Mouse (Mus musculus) CH12.LX (cell line): ENCODE results near the gene Zfp383. TPM values are rescaled to one million over a fixed set of nuclear protein-coding genes. Genes with fewer than 3 reads are reported as not detected.

Source experiments
- DNase-seq: peaks from one replicate; pipeline ENCODE4 v3.0.0-alpha.2; 2013; ENCODE audit errors: extremely low read depth
- H3K27ac ChIP-seq: 2 replicates; pipeline ENCODE4 v1.5.1; 2012; ENCODE audit warnings: low read depth, mild to moderate bottlenecking, control low read depth, moderate library complexity; ENCODE audit not compliant: insufficient read depth
- H3K27me3 ChIP-seq: replicated peaks from 2 replicates; pipeline ENCODE3; 2012; ENCODE audit warnings: inconsistent platforms
- H3K36me3 ChIP-seq, 2 experiments: replicated peaks in 1 of 2; 2 replicates each; pipeline versions ENCODE3 to v1.6.1; 2012; ENCODE audit warnings: inconsistent platforms in 1 of 2, low read length in 1 of 2, mild to moderate bottlenecking in 1 of 2, mixed read lengths in 1 of 2, moderate library complexity in 1 of 2; ENCODE audit not compliant: control insufficient read depth in 1 of 2, insufficient read depth in 1 of 2
- H3K4me1 ChIP-seq, 2 experiments: 2 replicates each; pipeline ENCODE4 v1.6.1; 2012; ENCODE audit warnings: inconsistent platforms in 1 of 2, moderate library complexity in 1 of 2; ENCODE audit not compliant: insufficient read depth in 2 of 2, control insufficient read depth in 1 of 2
- H3K4me2 ChIP-seq: 2 replicates; pipeline ENCODE4 v1.6.1; 2012; ENCODE audit warnings: low read depth, mild to moderate bottlenecking, control low read depth; ENCODE audit not compliant: poor library complexity, insufficient read depth, severe bottlenecking
- H3K4me3 ChIP-seq, 3 experiments: fragments of 150-350 bp in 1 of 3; sonication (generic) in 1 of 3; replicated peaks in 1 of 3; 2 replicates each; pipeline versions ENCODE3 to v1.5.1; 2011 to 2012; ENCODE audit warnings: low read depth in 2 of 3, low read length in 2 of 3, mild to moderate bottlenecking in 2 of 3, moderate library complexity in 2 of 3, control low read depth in 1 of 3, improper control_type of control experiment in 1 of 3, inconsistent platforms in 1 of 3, mixed read lengths in 1 of 3; ENCODE audit not compliant: poor library complexity in 1 of 3
- H3K79me2 ChIP-seq: replicated peaks from 2 replicates; pipeline ENCODE4 v1.6.1; 2012; ENCODE audit warnings: mild to moderate bottlenecking, moderate library complexity; ENCODE audit not compliant: control insufficient read depth, poor library complexity, insufficient read depth, severe bottlenecking; ENCODE audit errors: extremely low read depth
- H3K9ac ChIP-seq: 2 replicates; pipeline ENCODE4 v1.6.1; 2012; ENCODE audit warnings: low read depth, mild to moderate bottlenecking, control low read depth, moderate library complexity; ENCODE audit not compliant: insufficient read depth
- H3K9me3 ChIP-seq: replicated peaks from 2 replicates; pipeline ENCODE3; 2012; ENCODE audit warnings: low read length, inconsistent platforms, mixed read lengths
- CHD1 ChIP-seq: IDR thresholded peaks from 2 replicates; pipeline ENCODE4 v1.6.1; 2012; ENCODE audit warnings: low read depth, low read length, improper control_type of control experiment, inconsistent platforms
- CHD2 ChIP-seq: IDR thresholded peaks from 2 replicates; pipeline ENCODE4 v1.6.1; 2011; ENCODE audit warnings: low read length, improper control_type of control experiment
- ELF1 ChIP-seq: IDR thresholded peaks from 2 replicates; pipeline ENCODE4 v1.6.1; 2014; ENCODE audit warnings: low read depth, mild to moderate bottlenecking, inconsistent platforms, low read length, improper control_type of control experiment
- EP300 ChIP-seq: IDR thresholded peaks from 2 replicates; pipeline ENCODE4 v1.6.1; 2011; ENCODE audit warnings: low read length, improper control_type of control experiment
- HCFC1 ChIP-seq: IDR thresholded peaks from 2 replicates; pipeline ENCODE4 v1.6.1; 2012; ENCODE audit warnings: low read depth, mild to moderate bottlenecking, inconsistent platforms, low read length, improper control_type of control experiment
- IRF4 ChIP-seq: IDR thresholded peaks from 2 replicates; pipeline ENCODE4 v1.6.1; 2014; ENCODE audit warnings: low read depth, mild to moderate bottlenecking, inconsistent platforms, low read length, improper control_type of control experiment
- JUN ChIP-seq: IDR thresholded peaks from 2 replicates; pipeline ENCODE4 v1.6.1; 2011; ENCODE audit warnings: low read depth, mild to moderate bottlenecking, low read length, improper control_type of control experiment, moderate library complexity; ENCODE audit not compliant: insufficient read depth
- JUND ChIP-seq: conservative IDR thresholded peaks from 2 replicates; pipeline ENCODE4 v1.6.1; 2011; ENCODE audit warnings: low read depth, low read length, improper control_type of control experiment
- KAT2A ChIP-seq: IDR thresholded peaks from 2 replicates; pipeline ENCODE4 v1.6.1; 2012; ENCODE audit warnings: low read length, improper control_type of control experiment, inconsistent platforms; ENCODE audit not compliant: insufficient replicate concordance
- MAFK ChIP-seq: IDR thresholded peaks from 2 replicates; pipeline ENCODE4 v1.6.1; 2011; ENCODE audit warnings: low read length, improper control_type of control experiment; ENCODE audit not compliant: insufficient replicate concordance
- MAX ChIP-seq: IDR thresholded peaks from 2 replicates; pipeline ENCODE4 v1.6.1; 2011; ENCODE audit warnings: low read length, improper control_type of control experiment
- MEF2A ChIP-seq: IDR thresholded peaks from 2 replicates; pipeline ENCODE4 v1.6.1; 2014; ENCODE audit warnings: low read depth, mild to moderate bottlenecking, inconsistent platforms, low read length, improper control_type of control experiment, borderline replicate concordance
- MXI1 ChIP-seq: IDR thresholded peaks from 2 replicates; pipeline ENCODE4 v1.6.1; 2011; ENCODE audit warnings: mild to moderate bottlenecking, low read depth, low read length, improper control_type of control experiment
- MYC ChIP-seq: IDR thresholded peaks from 2 replicates; pipeline ENCODE4 v1.6.1; 2011; ENCODE audit warnings: low read depth, mild to moderate bottlenecking, improper control_type of control experiment, low read length
- NRF1 ChIP-seq: IDR thresholded peaks from 2 replicates; pipeline ENCODE4 v1.6.1; 2014; ENCODE audit warnings: low read depth, mild to moderate bottlenecking, inconsistent platforms, low read length, improper control_type of control experiment, moderate library complexity
- POLR2A ChIP-seq: IDR thresholded peaks from 2 replicates; pipeline ENCODE4 v1.6.1; 2011; ENCODE audit warnings: low read depth, mild to moderate bottlenecking, improper control_type of control experiment, low read length
- RAD21 ChIP-seq: IDR thresholded peaks from 2 replicates; pipeline ENCODE4 v1.6.1; 2011; ENCODE audit warnings: low read depth, mild to moderate bottlenecking, low read length, improper control_type of control experiment, moderate library complexity
- UBTF ChIP-seq: IDR thresholded peaks from 2 replicates; pipeline ENCODE4 v1.6.1; 2012; ENCODE audit warnings: low read depth, mild to moderate bottlenecking, inconsistent platforms, low read length, improper control_type of control experiment, moderate library complexity
- USF1 ChIP-seq: IDR thresholded peaks from 2 replicates; pipeline ENCODE4 v1.6.1; 2014; ENCODE audit warnings: low read depth, mild to moderate bottlenecking, inconsistent platforms, low read length, improper control_type of control experiment
- USF2 ChIP-seq: conservative IDR thresholded peaks from 2 replicates; pipeline ENCODE4 v1.6.1; 2011; ENCODE audit warnings: low read depth, low read length, improper control_type of control experiment
- dilution Hi-C: fragments of 300-500 bp; cut with MboI; formaldehyde crosslinking; loops from 2 replicates; pipeline ENCODE4 v1.14.3; 2020; ENCODE audit warnings: low sequenced_read_pairs; ENCODE audit not compliant: extremely low pct_unique_long_range_greater_than_20kb, extremely low pct_ligation_motif_present
- in situ Hi-C: fragments of 300-500 bp; cut with MboI; formaldehyde crosslinking; loops from 3 replicates; pipeline ENCODE4 v1.14.3; 2019; ENCODE audit warnings: low sequenced_read_pairs, low pct_ligation_motif_present, low pct_unique_long_range_greater_than_20kb, mixed read lengths
- polyA plus RNA-seq: library from polyadenylated mRNA; unstranded; fragments of >175 nt; gene quantifications from 2 replicates; pipeline ENCODE4 v1.2.1, GENCODE M21; 2012; ENCODE audit warnings: low read depth; ENCODE audit not compliant: insufficient read length
- total RNA-seq, 2 experiments: library from RNA; depleted of rRNA; stranded (reverse); fragments of 300-350 nt in 1 of 2; fragments of >200 nt in 1 of 2; gene quantifications; 2 replicates each; pipeline ENCODE4 v1.2.3; 2012 to 2014

The Zfp383 gene
- total and polyA plus RNA-seq, 3 experiments, result 2.7 to 3.9 (median 3.5) TPM

DNA sequence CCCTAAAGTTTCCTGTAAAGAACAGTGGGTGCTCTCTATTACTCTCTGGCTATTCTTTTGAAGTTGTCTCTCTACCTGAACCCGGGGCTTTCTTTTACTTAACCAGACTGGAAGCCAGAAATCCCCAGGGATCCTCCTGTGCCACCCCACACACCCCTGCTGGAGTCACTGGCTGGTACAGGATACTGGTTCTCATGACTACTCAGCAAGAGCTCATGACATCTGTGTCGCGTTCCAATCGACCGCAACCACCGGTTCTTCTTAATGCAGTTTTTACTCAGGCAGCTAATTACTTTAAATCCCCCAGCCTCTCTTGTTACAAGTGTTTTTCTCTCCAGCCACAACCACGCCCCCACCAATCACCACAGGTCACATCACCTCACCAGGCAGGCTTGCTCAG, 28.0 kb upstream of the Zfp383 start:
- no peaks in the 10 kb centered on the region for H3K79me2 ChIP-seq
- no peak overlapping the region for H3K4me2 ChIP-seq
- H3K4me1 ChIP-seq, result no peaks in the 10 kb centered on the region
- peaks cover 18% of the 10 kb centered on the region for H3K9me3 ChIP-seq
- TF ChIP-seq USF2 (no peak), CHD2 (no peak), JUND (no peak), CHD1 (no peak), MEF2A (no peak), ELF1 (no peak), NRF1 (no peak), HCFC1 (no peak), MYC (no peak), JUN (no peak), KAT2A (no peak), USF1 (no peak), RAD21 (no peak), MAX (no peak), MXI1 (no peak), POLR2A (no peak)
- DNase-seq, result peak; percentile 6
- H3K27ac ChIP-seq, result no peak overlapping the region
- H3K27me3 ChIP-seq, result no peaks in the 10 kb centered on the region
- H3K4me3 ChIP-seq, result no peak overlapping the region
- in situ Hi-C loops (no loop called here), dilution Hi-C loops (no loop called here)
- H3K36me3 ChIP-seq, result peaks cover 7 to 8% of the 10 kb centered on the region in 2 experiments
- no peak overlapping the region for H3K9ac ChIP-seq

DNA sequence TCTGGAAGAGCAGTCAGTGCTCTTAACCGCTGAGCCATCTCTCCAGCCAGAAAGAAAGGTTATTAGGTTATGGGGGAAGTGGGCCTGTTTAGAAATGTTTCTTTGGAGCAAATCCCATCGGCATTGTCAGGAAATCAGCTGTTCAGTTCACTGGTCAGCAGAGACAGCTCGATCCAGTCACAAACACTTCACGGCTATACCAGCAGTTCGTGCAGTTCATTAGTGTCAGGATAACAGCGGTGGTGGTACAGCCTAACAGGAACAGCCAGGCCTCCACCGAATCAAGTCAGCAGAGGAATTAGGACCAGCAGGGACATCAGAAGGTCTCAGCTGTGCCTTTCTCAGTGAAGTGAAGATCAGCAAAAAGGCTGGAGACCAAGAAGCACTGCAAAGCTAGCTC, 27.1 kb upstream of the Zfp383 start:
- H3K4me1 ChIP-seq, result no peaks in the 10 kb centered on the region
- no peak overlapping the region for H3K4me3 ChIP-seq
- peaks cover 13% of the 10 kb centered on the region for H3K9me3 ChIP-seq
- TF ChIP-seq IRF4 (no peak), MYC (no peak), MXI1 (no peak), KAT2A (no peak), NRF1 (no peak), UBTF (no peak), EP300 (no peak), MEF2A (no peak), MAFK (no peak)
- no peak overlapping the region for H3K4me2 ChIP-seq
- H3K36me3 ChIP-seq, result no peaks in the 10 kb centered on the region
- H3K27me3 ChIP-seq, result no peaks in the 10 kb centered on the region
- DNase-seq, result no peak
- dilution Hi-C loops (no loop called here), in situ Hi-C loops (no loop called here)
- H3K79me2 ChIP-seq, result no peaks in the 10 kb centered on the region
- no peak overlapping the region for H3K9ac ChIP-seq
- H3K27ac ChIP-seq, result no peak overlapping the region
